Comparison of ENCODE assay signal across 7 mouse cellular contexts in genomic region chr8:105757796-105758276, GRCm38 (mm10). TPM values are rescaled to one million over a fixed set of nuclear protein-coding genes. Genes with fewer than 3 reads are reported as not detected.
DNase-seq lines count a peak whose midpoint lies in the region; ATAC-seq lines count a peak whose summit lies in the region.

No protein-coding gene starts in this region.

- 0 out of 2 replicates have a peak, but pooled peaks have one; percentile 26 for ATAC-seq in embryonic facial prominence, embryonic 15.5 days (ENCODE audit: insufficient number of reproducible peaks, low FRiP score, low TSS enrichment, low read depth)
- peak; percentile 30; the same call in 1 of the 2 replicates for ATAC-seq in limb, embryonic 12.5 days (ENCODE audit: insufficient number of reproducible peaks, insufficient read depth, low FRiP score, low TSS enrichment, low read depth)
- no peak; the same call in 1 of the 2 replicates for ATAC-seq in stomach, embryonic 15.5 days (ENCODE audit: insufficient read depth, low FRiP score, low read depth)

- peaks cover 10% of the 10 kb centered on the region for H3K4me1 ChIP-seq in embryonic facial prominence, embryonic 15.5 days
- peaks cover 9% of the 10 kb centered on the region; the same call in 1 of the 2 replicates for H3K4me1 ChIP-seq in limb, embryonic 12.5 days (replicated peaks)
- peaks cover 20% of the 10 kb centered on the region; the same call in 1 of the 2 replicates for H3K4me1 ChIP-seq in stomach, embryonic 15.5 days

- peak; percentile 10 for DNase-seq in retina, postnatal 1 day
- DNase-seq in retina, embryonic 14.5 days (ENCODE audit: low spot score) = no peak
- no peak for DNase-seq in adrenal gland, adult 2 months
- DNase-seq in cerebellum, adult 9-10 months = no peak

- peak overlapping the region; percentile 69 for H3K4me2 ChIP-seq in embryonic facial prominence, embryonic 15.5 days (replicated peaks)
- peak overlapping the region; percentile 77 for H3K4me2 ChIP-seq in limb, embryonic 12.5 days
- peak overlapping the region; percentile 88 for H3K4me2 ChIP-seq in stomach, embryonic 15.5 days

- peak overlapping the region; percentile 86 for H3K27ac ChIP-seq in embryonic facial prominence, embryonic 15.5 days (replicated peaks)
- peak overlapping the region; percentile 72 for H3K27ac ChIP-seq in limb, embryonic 12.5 days
- H3K27ac ChIP-seq in stomach, embryonic 15.5 days = peak overlapping the region; percentile 76; the same call in 1 of the 2 replicates

- H3K9ac ChIP-seq in embryonic facial prominence, embryonic 15.5 days = peak overlapping the region; percentile 80
- peak overlapping the region; percentile 76 for H3K9ac ChIP-seq in limb, embryonic 12.5 days (replicated peaks)
- H3K9ac ChIP-seq in stomach, embryonic 15.5 days = peak overlapping the region; percentile 87

- no peaks in the 10 kb centered on the region for H3K27me3 ChIP-seq in embryonic facial prominence, embryonic 15.5 days
- H3K27me3 ChIP-seq in limb, embryonic 12.5 days = no peaks in the 10 kb centered on the region
- no peaks in the 10 kb centered on the region for H3K27me3 ChIP-seq in stomach, embryonic 15.5 days (replicated peaks)

- peak overlapping the region; percentile 99 for H3K4me3 ChIP-seq in embryonic facial prominence, embryonic 15.5 days (replicated peaks)
- peak overlapping the region; percentile 81 for H3K4me3 ChIP-seq in limb, embryonic 12.5 days (replicated peaks)
- peak overlapping the region; percentile 90 for H3K4me3 ChIP-seq in stomach, embryonic 15.5 days (replicated peaks)

- 3% methylated on average over 12 of the region's 12 CpGs for WGBS in embryonic facial prominence, embryonic 15.5 days
- 2% methylated on average over 12 of the region's 12 CpGs for WGBS in limb, embryonic 12.5 days
- under 1% methylated on average over 12 of the region's 12 CpGs for WGBS in stomach, embryonic 15.5 days

- H3K9me3 ChIP-seq in embryonic facial prominence, embryonic 15.5 days (replicated peaks) = no peaks in the 10 kb centered on the region
- no peaks in the 10 kb centered on the region for H3K9me3 ChIP-seq in limb, embryonic 12.5 days
- H3K9me3 ChIP-seq in stomach, embryonic 15.5 days = no peaks in the 10 kb centered on the region

- no peaks in the 10 kb centered on the region for H3K36me3 ChIP-seq in embryonic facial prominence, embryonic 15.5 days
- H3K36me3 ChIP-seq in limb, embryonic 12.5 days = no peaks in the 10 kb centered on the region
- no peaks in the 10 kb centered on the region for H3K36me3 ChIP-seq in stomach, embryonic 15.5 days

RNA-seq across cellular contexts. Expression of gene Gfod2, which starts 0.6 kb away (rescaled TPM):
- 21.9 and 23.1 TPM in 2 replicates for polyA plus RNA-seq in embryonic facial prominence, embryonic 15.5 days (2015; fragmentation: Nextera tagmentation; extraction: Ambion mirVana)
- 29.0 and 30.2 TPM in 2 replicates for polyA plus RNA-seq in limb, embryonic 12.5 days (2016; fragmentation: Nextera tagmentation; extraction: Ambion mirVana)
- polyA plus RNA-seq in stomach, embryonic 15.5 days (2015; fragmentation: Nextera tagmentation; extraction: Ambion mirVana) = 16.0 and 16.2 TPM in 2 replicates
- 10 to 100 TPM in 1 of 2 experiments, 1 to 10 TPM in 1; 7.8 to 14.2 TPM for total RNA-seq in adrenal gland, adult 2 months (2021)
- polyA plus RNA-seq in adrenal gland, adult 2 months (2012; rRNA removed) = 8.1 and 9.6 TPM in 2 replicates

RNA-seq across cellular contexts. Expression of gene Enkd1, which starts 49.8 kb away (rescaled TPM):
- 25.7 and 33.4 TPM in 2 replicates for polyA plus RNA-seq in embryonic facial prominence, embryonic 15.5 days (2015; fragmentation: Nextera tagmentation; extraction: Ambion mirVana)
- 34.9 and 35.9 TPM in 2 replicates for polyA plus RNA-seq in limb, embryonic 12.5 days (2016; fragmentation: Nextera tagmentation; extraction: Ambion mirVana)
- 18.0 and 18.1 TPM in 2 replicates for polyA plus RNA-seq in stomach, embryonic 15.5 days (2015; fragmentation: Nextera tagmentation; extraction: Ambion mirVana)
- total RNA-seq in adrenal gland, adult 2 months (2021) = 1 to 10 TPM; 2.9 to 6.8 TPM
- polyA plus RNA-seq in adrenal gland, adult 2 months (2012; rRNA removed) = 9.7 and 12.9 TPM in 2 replicates

RNA-seq across cellular contexts. Expression of gene 4933405L10Rik, which starts 50.4 kb away (rescaled TPM):
- 0.20 and 0.37 TPM in 2 replicates for polyA plus RNA-seq in embryonic facial prominence, embryonic 15.5 days (2015; fragmentation: Nextera tagmentation; extraction: Ambion mirVana)
- polyA plus RNA-seq in limb, embryonic 12.5 days (2016; fragmentation: Nextera tagmentation; extraction: Ambion mirVana) = 0.25 TPM in 1 of 2 replicates, not detected in the other
- 0.19 TPM in 1 of 2 replicates, not detected in the other for polyA plus RNA-seq in stomach, embryonic 15.5 days (2015; fragmentation: Nextera tagmentation; extraction: Ambion mirVana)
- total RNA-seq in adrenal gland, adult 2 months (2021) = not detected
- polyA plus RNA-seq in adrenal gland, adult 2 months (2012; rRNA removed) = 0.10 TPM in 1 of 2 replicates, not detected in the other

RNA-seq across cellular contexts. Expression of gene Pard6a, which starts 56.9 kb away (rescaled TPM):
- polyA plus RNA-seq in embryonic facial prominence, embryonic 15.5 days (2015; fragmentation: Nextera tagmentation; extraction: Ambion mirVana) = 17.5 and 20.4 TPM in 2 replicates
- polyA plus RNA-seq in limb, embryonic 12.5 days (2016; fragmentation: Nextera tagmentation; extraction: Ambion mirVana) = 14.6 and 16.1 TPM in 2 replicates
- 14.9 and 15.0 TPM in 2 replicates for polyA plus RNA-seq in stomach, embryonic 15.5 days (2015; fragmentation: Nextera tagmentation; extraction: Ambion mirVana)
- total RNA-seq in adrenal gland, adult 2 months (2021) = 10 to 100 TPM; 11.0 to 14.7 TPM
- 20.2 and 21.3 TPM in 2 replicates for polyA plus RNA-seq in adrenal gland, adult 2 months (2012; rRNA removed)

RNA-seq across cellular contexts. Expression of gene Acd, which starts 56.9 kb away (rescaled TPM):
- 65.0 and 73.3 TPM in 2 replicates for polyA plus RNA-seq in embryonic facial prominence, embryonic 15.5 days (2015; fragmentation: Nextera tagmentation; extraction: Ambion mirVana)
- polyA plus RNA-seq in limb, embryonic 12.5 days (2016; fragmentation: Nextera tagmentation; extraction: Ambion mirVana) = 75.3 and 76.7 TPM in 2 replicates
- 45.0 and 52.8 TPM in 2 replicates for polyA plus RNA-seq in stomach, embryonic 15.5 days (2015; fragmentation: Nextera tagmentation; extraction: Ambion mirVana)
- total RNA-seq in adrenal gland, adult 2 months (2021) = 10 to 100 TPM; 21.7 to 28.7 TPM
- 39.9 and 41.9 TPM in 2 replicates for polyA plus RNA-seq in adrenal gland, adult 2 months (2012; rRNA removed)
